Mouse (Mus musculus): ENCODE measurements around the gene Ttc27. TPM values are rescaled to one million over a fixed set of nuclear protein-coding genes. Genes with fewer than 3 reads are reported as not detected.

The Ttc27 gene
- polyA plus RNA-seq, 1 experiment = 21.1 TPM

GRCm38 (mm10) chr17:74716643-74717042 is 889 bp upstream of the Ttc27 start:
- no peak overlapping the region for H3ac ChIP-seq (ENCODE audit: control insufficient read depth, insufficient read length, low read depth)
- H3K4me3 ChIP-seq (ENCODE audit: insufficient read depth, poor library complexity, severe bottlenecking) = no peak overlapping the region
- peaks cover 19% of the 10 kb centered on the region for H3K79me2 ChIP-seq (ENCODE audit: control insufficient read depth, insufficient read depth)
- TF ChIP-seq CTCF (IDR thresholded peaks at IDR 0.05; ENCODE audit: control insufficient read depth, insufficient read depth, insufficient read length) = no peak
- no peak for TF ChIP-seq MAX (IDR thresholded peaks at IDR 0.05)
- TF ChIP-seq USF1 (IDR thresholded peaks at IDR 0.05; ENCODE audit: low read depth) = no peak
- TF ChIP-seq MYOG (IDR thresholded peaks at IDR 0.05; ENCODE audit: control insufficient read depth, extremely low read depth, insufficient read length) = no peak
- no peak for TF ChIP-seq MYOD1 (IDR thresholded peaks at IDR 0.05; ENCODE audit: control insufficient read depth, insufficient read length, low read depth)
- H3K79me3 ChIP-seq (ENCODE audit: low read depth) = peaks cover 7% of the 10 kb centered on the region
- no peaks in the 10 kb centered on the region for H3K27me3 ChIP-seq (ENCODE audit: control insufficient read depth, insufficient read depth, insufficient read length)
- peaks cover 6% of the 10 kb centered on the region for H3K36me3 ChIP-seq (ENCODE audit: control insufficient read depth, insufficient read depth)

DNA sequence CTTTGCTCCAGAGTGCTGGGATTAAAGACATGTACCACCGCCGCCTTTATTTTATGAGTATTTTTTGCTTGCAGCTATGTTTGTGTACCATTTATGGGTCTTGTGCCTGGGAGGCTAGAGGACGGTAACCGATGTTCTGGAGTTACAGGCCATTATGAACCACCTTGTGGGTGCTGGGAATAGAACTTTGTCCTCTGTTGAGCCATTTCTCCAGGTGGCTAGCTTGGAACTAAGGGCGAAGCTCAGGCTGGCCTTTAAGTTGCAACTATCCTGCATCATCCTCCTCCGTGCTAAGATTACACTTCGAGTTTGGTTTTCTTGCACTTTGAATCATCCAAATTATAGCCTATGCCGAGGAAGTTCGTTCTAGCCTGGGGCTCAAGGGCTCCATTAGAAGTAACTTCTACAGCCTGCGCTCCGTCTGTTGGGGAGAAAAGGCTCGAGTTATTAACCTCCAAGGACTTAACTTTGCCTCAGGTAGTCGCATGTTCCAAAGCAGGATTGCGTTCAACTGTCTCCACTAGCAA is 378 bp upstream of the Ttc27 start:
- Histone ChIP-seq H3K79me3 (ENCODE audit: low read depth) (peaks cover 7% of the 10 kb centered on the region), H3K79me2 (ENCODE audit: control insufficient read depth, insufficient read depth) (peaks cover 19% of the 10 kb centered on the region)

GRCm38 (mm10) chr17:74732872-74733271 is 15.3 kb downstream of the Ttc27 start:
- no peaks in the 10 kb centered on the region for H3K27me3 ChIP-seq (ENCODE audit: control insufficient read depth, insufficient read depth, insufficient read length)
- H3K79me2 ChIP-seq (ENCODE audit: control insufficient read depth, insufficient read depth) = no peaks in the 10 kb centered on the region
- H3ac ChIP-seq (ENCODE audit: control insufficient read depth, insufficient read length, low read depth) = no peak overlapping the region
- no peaks in the 10 kb centered on the region for H3K79me3 ChIP-seq (ENCODE audit: low read depth)
- no peak for TF ChIP-seq MYOD1 (IDR thresholded peaks at IDR 0.05; ENCODE audit: control insufficient read depth, insufficient read length, low read depth)
- peaks cover 16% of the 10 kb centered on the region for H3K36me3 ChIP-seq (ENCODE audit: control insufficient read depth, insufficient read depth)
- no peak overlapping the region for H3K4me3 ChIP-seq (ENCODE audit: insufficient read depth, poor library complexity, severe bottlenecking)

More for the DNA sequence above, 378 bp upstream of the Ttc27 start:
- no peak for TF ChIP-seq FOSL1 (IDR thresholded peaks at IDR 0.05; ENCODE audit: insufficient read depth, low read length, poor library complexity, severe bottlenecking)
- no peak for TF ChIP-seq CEBPB (IDR thresholded peaks at IDR 0.05; ENCODE audit: low read depth)
- no peak for TF ChIP-seq MYOD1 (IDR thresholded peaks at IDR 0.05; ENCODE audit: control insufficient read depth, insufficient read length, low read depth)
- no peak for TF ChIP-seq MAX (IDR thresholded peaks at IDR 0.05)
- no peak for TF ChIP-seq USF1 (IDR thresholded peaks at IDR 0.05; ENCODE audit: low read depth)
- TF ChIP-seq CTCF (IDR thresholded peaks at IDR 0.05; ENCODE audit: control insufficient read depth, insufficient read depth, insufficient read length) = no peak
- no peak for TF ChIP-seq MYOG (IDR thresholded peaks at IDR 0.05; ENCODE audit: control insufficient read depth, extremely low read depth, insufficient read length)
- Histone ChIP-seq H3K27me3 (ENCODE audit: control insufficient read depth, insufficient read depth, insufficient read length) (no peaks in the 10 kb centered on the region), H3K4me3 (ENCODE audit: insufficient read depth, poor library complexity, severe bottlenecking) (peak overlapping the region; percentile 95), H3K36me3 (ENCODE audit: control insufficient read depth, insufficient read depth) (peaks cover 10% of the 10 kb centered on the region), H3ac (ENCODE audit: control insufficient read depth, insufficient read length, low read depth) (peak overlapping the region; percentile 34)

GRCm38 (mm10) chr17:74735392-74735791 is 17.9 kb downstream of the Ttc27 start:
- Histone ChIP-seq H3K4me3 (ENCODE audit: insufficient read depth, poor library complexity, severe bottlenecking) (no peak overlapping the region), H3K36me3 (ENCODE audit: control insufficient read depth, insufficient read depth) (peaks cover 13% of the 10 kb centered on the region), H3ac (ENCODE audit: control insufficient read depth, insufficient read length, low read depth) (no peak overlapping the region), H3K79me2 (ENCODE audit: control insufficient read depth, insufficient read depth) (no peaks in the 10 kb centered on the region), H3K27me3 (ENCODE audit: control insufficient read depth, insufficient read depth, insufficient read length) (no peaks in the 10 kb centered on the region), H3K79me3 (ENCODE audit: low read depth) (no peaks in the 10 kb centered on the region)
- no peak for TF ChIP-seq FOSL1 (IDR thresholded peaks at IDR 0.05; ENCODE audit: insufficient read depth, low read length, poor library complexity, severe bottlenecking)
- no peak for TF ChIP-seq USF1 (IDR thresholded peaks at IDR 0.05; ENCODE audit: low read depth)
- no peak for TF ChIP-seq MYOG (IDR thresholded peaks at IDR 0.05; ENCODE audit: control insufficient read depth, extremely low read depth, insufficient read length)
- no peak for TF ChIP-seq MAX (IDR thresholded peaks at IDR 0.05)
- no peak for TF ChIP-seq CTCF (IDR thresholded peaks at IDR 0.05; ENCODE audit: control insufficient read depth, insufficient read depth, insufficient read length)
- TF ChIP-seq CEBPB (IDR thresholded peaks at IDR 0.05; ENCODE audit: low read depth) = no peak
- TF ChIP-seq MYOD1 (IDR thresholded peaks at IDR 0.05; ENCODE audit: control insufficient read depth, insufficient read length, low read depth) = no peak

DNA sequence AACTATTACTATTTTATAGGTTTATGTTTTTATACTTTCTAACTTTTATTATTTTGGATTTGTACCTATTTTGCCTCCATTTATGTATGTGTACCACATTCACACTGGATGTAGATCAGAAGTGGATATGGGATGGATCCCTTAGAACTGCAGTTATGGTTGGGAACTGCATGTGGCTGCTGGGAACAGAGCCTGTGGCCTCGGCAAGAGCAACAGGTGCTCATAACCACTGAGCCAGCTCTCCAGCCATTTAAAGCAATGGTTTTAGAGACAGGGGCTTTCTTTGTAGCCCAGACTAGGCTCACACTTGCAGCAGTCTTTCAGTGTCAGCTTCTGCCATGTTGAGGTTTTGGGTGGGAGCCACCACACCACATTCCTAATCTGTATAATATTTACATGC is 32.1 kb downstream of the Ttc27 start:
- no peaks in the 10 kb centered on the region for H3K79me3 ChIP-seq (ENCODE audit: low read depth)
- H3K4me3 ChIP-seq (ENCODE audit: insufficient read depth, poor library complexity, severe bottlenecking) = no peak overlapping the region
- H3K36me3 ChIP-seq (ENCODE audit: control insufficient read depth, insufficient read depth) = peaks cover 41% of the 10 kb centered on the region
- no peaks in the 10 kb centered on the region for H3K79me2 ChIP-seq (ENCODE audit: control insufficient read depth, insufficient read depth)
- H3ac ChIP-seq (ENCODE audit: control insufficient read depth, insufficient read length, low read depth) = no peak overlapping the region
- no peaks in the 10 kb centered on the region for H3K27me3 ChIP-seq (ENCODE audit: control insufficient read depth, insufficient read depth, insufficient read length)
- TF ChIP-seq MYOG (IDR thresholded peaks at IDR 0.05; ENCODE audit: control insufficient read depth, extremely low read depth, insufficient read length) = no peak
- TF ChIP-seq USF1 (IDR thresholded peaks at IDR 0.05; ENCODE audit: low read depth) = no peak
- no peak for TF ChIP-seq MYOD1 (IDR thresholded peaks at IDR 0.05; ENCODE audit: control insufficient read depth, insufficient read length, low read depth)
- no peak for TF ChIP-seq MAX (IDR thresholded peaks at IDR 0.05)
- TF ChIP-seq FOSL1 (IDR thresholded peaks at IDR 0.05; ENCODE audit: insufficient read depth, low read length, poor library complexity, severe bottlenecking) = no peak

- Histone ChIP-seq H3K79me2 (ENCODE audit: control insufficient read depth, insufficient read depth) (no peaks in the 10 kb centered on the region), H3K36me3 (ENCODE audit: control insufficient read depth, insufficient read depth) (peaks cover 37% of the 10 kb centered on the region), H3K27me3 (ENCODE audit: control insufficient read depth, insufficient read depth, insufficient read length) (no peaks in the 10 kb centered on the region), H3ac (ENCODE audit: control insufficient read depth, insufficient read length, low read depth) (no peak overlapping the region), H3K4me3 (ENCODE audit: insufficient read depth, poor library complexity, severe bottlenecking) (no peak overlapping the region), H3K79me3 (ENCODE audit: low read depth) (no peaks in the 10 kb centered on the region)
- no peak for TF ChIP-seq CTCF (IDR thresholded peaks at IDR 0.05; ENCODE audit: control insufficient read depth, insufficient read depth, insufficient read length)
- TF ChIP-seq CEBPB (IDR thresholded peaks at IDR 0.05; ENCODE audit: low read depth) = no peak
- TF ChIP-seq USF1 (IDR thresholded peaks at IDR 0.05; ENCODE audit: low read depth) = no peak
- TF ChIP-seq FOSL1 (IDR thresholded peaks at IDR 0.05; ENCODE audit: insufficient read depth, low read length, poor library complexity, severe bottlenecking) = no peak
- TF ChIP-seq MAX (IDR thresholded peaks at IDR 0.05) = no peak
- TF ChIP-seq MYOG (IDR thresholded peaks at IDR 0.05; ENCODE audit: control insufficient read depth, extremely low read depth, insufficient read length) = no peak
- TF ChIP-seq MYOD1 (IDR thresholded peaks at IDR 0.05; ENCODE audit: control insufficient read depth, insufficient read length, low read depth) = no peak
Observed at GRCm38 (mm10) chr17:74751026-74751425, 33.5 kb downstream of the Ttc27 start.

Data from C2C12 (cell line).